Mouse (Mus musculus) stomach, postnatal 0 days (tissue): ENCODE measurements around the gene Bag3. TPM values are rescaled to one million over a fixed set of nuclear protein-coding genes. Genes with fewer than 3 reads are reported as not detected.

Experiments used
- ATAC-seq: fragments of 200-750 bp; cut with Nextera tagmentation; 2 replicates; pipeline ENCODE4 v1.8.0; 2017; ENCODE audit not compliant: low FRiP score, low TSS enrichment
- DNase-seq: peaks from one replicate; pipeline ENCODE4 v3.0.0-alpha.2; 2016; ENCODE audit warnings: low spot score
- H3K27ac ChIP-seq: fragments of 300-500 bp; sonication (generic); replicated peaks from 2 replicates; pipeline ENCODE4 v1.5.1; 2014; ENCODE audit warnings: mild to moderate bottlenecking, control low read depth
- H3K27me3 ChIP-seq: fragments of 300-500 bp; sonication (generic); 2 replicates; pipeline ENCODE4 v1.6.1; 2014; ENCODE audit warnings: low read length; ENCODE audit not compliant: control insufficient read depth, insufficient read depth
- H3K36me3 ChIP-seq: fragments of 300-500 bp; sonication (generic); 2 replicates; pipeline ENCODE4 v1.6.1; 2014; ENCODE audit warnings: low read length, mixed read lengths; ENCODE audit not compliant: control insufficient read depth, insufficient read depth
- H3K4me1 ChIP-seq: fragments of 300-500 bp; sonication (generic); replicated peaks from 2 replicates; pipeline ENCODE4 v1.6.1; 2014; ENCODE audit warnings: antibody characterized with exemption; ENCODE audit not compliant: control insufficient read depth, insufficient read depth
- H3K4me2 ChIP-seq: fragments of 300-500 bp; sonication (generic); replicated peaks from 2 replicates; pipeline ENCODE4 v1.6.1; 2014; ENCODE audit warnings: low read depth, mild to moderate bottlenecking, control low read depth, moderate library complexity
- H3K4me3 ChIP-seq: fragments of 300-500 bp; sonication (generic); 2 replicates; pipeline ENCODE4 v1.5.1; 2014; ENCODE audit warnings: low read depth, low read length, control low read depth
- H3K9ac ChIP-seq: fragments of 300-500 bp; sonication (generic); 2 replicates; pipeline ENCODE4 v1.6.1; 2014; ENCODE audit warnings: mild to moderate bottlenecking, low read length, control low read depth, mixed read lengths
- H3K9me3 ChIP-seq: fragments of 300-500 bp; sonication (generic); 2 replicates; pipeline ENCODE4 v1.6.1; 2016; ENCODE audit warnings: low read length; ENCODE audit not compliant: control insufficient read depth
- CTCF ChIP-seq: IDR thresholded peaks from 2 replicates; pipeline ENCODE4 v1.5.1; 2016; ENCODE audit warnings: antibody characterized with exemption, low read depth, mild to moderate bottlenecking, moderate library complexity
- EP300 ChIP-seq: optimal IDR thresholded peaks from 2 replicates; pipeline ENCODE3; 2016; ENCODE audit warnings: antibody characterized with exemption
- WGBS: fragments of 180-500 bp; shearing (Covaris S2); extraction: QIAGEN DNeasy Blood & Tissue Kit; methylation state at CpG from one replicate; pipeline ENCODE4 v1.1.7; 2014; 5-methylcytosine and 5-hydroxymethylcytosine counted together
- polyA plus RNA-seq: library from polyadenylated mRNA; unstranded; fragments of >200 nt; fragmentation: Nextera tagmentation; extraction: Ambion mirVana; gene quantifications from 2 replicates; pipeline ENCODE4 v1.2.1, GENCODE M21; 2015

Gene Bag3
- polyA plus RNA-seq, 1 experiment from 2014 or later: 17.7 TPM

DNA sequence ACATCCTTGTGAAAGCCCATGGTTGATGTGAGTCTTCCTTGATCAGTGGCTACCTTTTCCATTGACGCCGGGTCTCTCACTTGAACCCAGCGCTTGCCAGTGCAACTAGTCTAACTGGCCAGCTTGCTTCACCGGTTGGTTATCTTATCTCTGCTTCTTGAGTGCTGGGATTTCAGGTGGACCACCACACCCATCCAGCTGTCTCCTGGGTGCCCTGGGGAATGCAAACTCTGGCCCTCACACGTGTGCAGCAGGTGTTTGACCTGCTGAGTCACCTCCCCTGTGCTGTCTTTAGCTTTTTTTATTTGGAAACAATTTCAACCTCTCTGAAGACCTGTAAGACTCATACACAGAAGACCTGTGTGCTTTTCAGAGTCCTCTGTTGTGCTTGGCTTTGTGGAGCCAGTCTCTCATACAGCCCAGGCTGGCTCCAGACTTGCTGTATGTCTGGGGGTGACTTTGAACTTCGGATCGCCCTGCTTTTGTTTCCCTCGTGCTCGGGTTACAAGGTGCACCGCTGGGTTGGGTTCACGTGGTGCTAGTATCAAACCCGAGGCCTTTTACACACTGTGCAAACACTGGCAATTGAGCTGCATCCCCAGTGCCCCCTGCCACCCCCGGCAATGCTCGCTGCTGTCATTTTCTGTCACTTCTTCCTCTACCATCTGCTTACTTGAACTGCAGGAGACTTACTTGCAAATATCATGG is 19.9 kb downstream of the Bag3 start:
- H3K4me2 ChIP-seq: no peak overlapping the region
- H3K27ac ChIP-seq: no peak overlapping the region
- 55% methylated on average over 14 of the region's 14 CpGs for WGBS
- TF ChIP-seq CTCF (no peak), EP300 (no peak)
- no peak overlapping the region for H3K9ac ChIP-seq
- ATAC-seq (peak; percentile 45; the same call in 1 of the 2 replicates), DNase-seq (peak; percentile 32)
- H3K9me3 ChIP-seq: no peaks in the 10 kb centered on the region
- peaks cover 26% of the 10 kb centered on the region for H3K36me3 ChIP-seq
- H3K4me1 ChIP-seq: peaks cover 6% of the 10 kb centered on the region; the same call in 1 of the 2 replicates
- H3K4me3 ChIP-seq: no peak overlapping the region
- no peaks in the 10 kb centered on the region for H3K27me3 ChIP-seq

DNA sequence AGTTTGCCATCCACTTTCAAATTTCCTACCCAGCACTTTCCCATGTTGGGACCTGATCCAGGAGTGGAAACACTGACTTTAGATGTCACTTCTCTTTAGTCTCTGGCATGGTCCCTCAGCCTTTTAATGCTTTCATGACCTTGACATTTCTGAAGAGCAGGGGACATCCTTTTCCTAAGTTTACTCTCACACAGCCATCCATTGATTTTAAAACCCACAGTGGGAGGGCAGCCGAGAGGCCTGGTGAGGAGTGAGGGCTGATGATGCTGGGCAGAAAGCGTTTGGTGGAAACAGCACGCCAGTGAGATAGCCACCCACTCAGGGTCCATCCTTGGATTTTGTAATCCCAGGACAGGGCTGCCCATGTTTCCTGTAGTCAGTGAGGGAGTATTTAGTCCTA is 20.5 kb downstream of the Bag3 start:
- peaks cover 26% of the 10 kb centered on the region for H3K36me3 ChIP-seq
- 0 out of 2 replicates have a peak, but pooled peaks cover 3% of the 10 kb centered on the region for H3K4me1 ChIP-seq
- no peaks in the 10 kb centered on the region for H3K27me3 ChIP-seq
- ATAC-seq (no peak), DNase-seq (no peak)
- H3K9ac ChIP-seq: no peak overlapping the region
- no peak overlapping the region for H3K27ac ChIP-seq
- H3K9me3 ChIP-seq: no peaks in the 10 kb centered on the region
- 87% methylated on average over 3 of the region's 3 CpGs for whole genome bisulfite sequencing
- H3K4me2 ChIP-seq: no peak overlapping the region
- TF ChIP-seq CTCF: no peak
- TF ChIP-seq EP300: no peak
- H3K4me3 ChIP-seq: no peak overlapping the region

GRCm38 (mm10) chr7:128544566-128545262 is 21.3 kb downstream of the Bag3 start:
- Histone ChIP-seq H3K4me2 (no peak overlapping the region), H3K4me3 (no peak overlapping the region), H3K36me3 (peaks cover 26% of the 10 kb centered on the region), H3K4me1 (0 out of 2 replicates have a peak, but pooled peaks cover 3% of the 10 kb centered on the region), H3K27ac (no peak overlapping the region), H3K9me3 (no peaks in the 10 kb centered on the region), H3K27me3 (no peaks in the 10 kb centered on the region), H3K9ac (no peak overlapping the region)
- TF ChIP-seq EP300 (no peak), CTCF (no peak)
- 85% methylated on average over 7 of the region's 7 CpGs for WGBS
- ATAC-seq (no peak), DNase-seq (no peak)

DNA sequence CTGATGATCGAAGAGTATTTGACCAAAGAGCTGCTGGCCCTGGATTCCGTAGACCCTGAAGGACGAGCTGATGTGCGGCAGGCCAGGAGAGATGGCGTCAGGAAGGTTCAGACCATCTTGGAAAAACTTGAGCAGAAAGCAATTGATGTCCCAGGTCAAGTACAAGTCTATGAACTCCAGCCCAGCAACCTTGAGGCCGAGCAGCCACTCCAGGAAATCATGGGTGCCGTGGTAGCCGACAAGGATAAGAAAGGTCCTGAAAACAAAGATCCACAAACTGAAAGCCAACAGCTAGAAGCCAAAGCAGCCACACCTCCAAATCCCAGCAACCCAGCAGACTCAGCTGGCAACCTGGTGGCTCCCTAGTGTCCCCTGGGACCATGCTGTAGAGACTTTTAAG is 22.6 kb downstream of the Bag3 start:
- no peak overlapping the region for H3K4me3 ChIP-seq
- WGBS: 95% methylated on average over 8 of the region's 8 CpGs
- no peak overlapping the region for H3K4me2 ChIP-seq
- no peak overlapping the region for H3K9ac ChIP-seq
- peaks cover 23% of the 10 kb centered on the region for H3K36me3 ChIP-seq
- H3K27ac ChIP-seq: no peak overlapping the region
- H3K27me3 ChIP-seq: no peaks in the 10 kb centered on the region
- ATAC-seq (no peak), DNase-seq (no peak)
- 0 out of 2 replicates have a peak, but pooled peaks cover 3% of the 10 kb centered on the region for H3K4me1 ChIP-seq
- no peaks in the 10 kb centered on the region for H3K9me3 ChIP-seq
- no peak for TF ChIP-seq CTCF
- TF ChIP-seq EP300: no peak

GRCm38 (mm10) chr7:128549137-128549536 is 25.7 kb downstream of the Bag3 start:
- TF ChIP-seq EP300 (no peak), CTCF (no peak)
- DNase-seq (no peak), ATAC-seq (no peak; the same call in 1 of the 2 replicates)
- no peak overlapping the region for H3K4me3 ChIP-seq
- no peak overlapping the region for H3K4me2 ChIP-seq
- H3K36me3 ChIP-seq: peaks cover 16% of the 10 kb centered on the region
- no peak overlapping the region; the same call in 1 of the 2 replicates for H3K27ac ChIP-seq
- no peak overlapping the region for H3K9ac ChIP-seq
- no peaks in the 10 kb centered on the region for H3K27me3 ChIP-seq
- no peaks in the 10 kb centered on the region for H3K9me3 ChIP-seq
- 18% methylated on average over 4 of the region's 4 CpGs for WGBS
- 0 out of 2 replicates have a peak, but pooled peaks cover 2% of the 10 kb centered on the region for H3K4me1 ChIP-seq
